Mouse (Mus musculus): ENCODE data around the gene Slc35e4. TPM values are rescaled to one million over a fixed set of nuclear protein-coding genes. Genes with fewer than 3 reads are reported as not detected.

Gene Slc35e4
- polyA plus RNA-seq, 1 experiment = 69.6 TPM

GRCm38 (mm10) chr11:3931511-3932211 is 17.2 kb upstream of the Slc35e4 start, which contains the start of gene Tcn2:
Tcn2 (minus strand) TSS chr11:3932159.
- no peaks in the 10 kb centered on the region for H3K79me2 ChIP-seq (ENCODE audit: control insufficient read depth, insufficient read depth)
- H3ac ChIP-seq (ENCODE audit: control insufficient read depth, insufficient read length) = no peak within 1 kb of the TSS
- TF ChIP-seq E2F4 (IDR thresholded peaks at IDR 0.05; ENCODE audit: insufficient read depth) (no peak), MAX (IDR thresholded peaks at IDR 0.05; ENCODE audit: low read depth) (no peak), USF1 (IDR thresholded peaks at IDR 0.05; ENCODE audit: low read depth) (peak; percentile 99), TCF3 (IDR thresholded peaks at IDR 0.05; ENCODE audit: insufficient read length, low read depth) (no peak), TCF12 (IDR thresholded peaks at IDR 0.05; ENCODE audit: insufficient read depth, poor library complexity, severe bottlenecking) (no peak), MYOD1 (IDR thresholded peaks at IDR 0.05; ENCODE audit: control insufficient read depth in 1 of 3, insufficient read length in 2 of 3, low read depth in 2 of 3) (peak in 2 of 3 experiments; percentile 58 to 71), MYOG (IDR thresholded peaks at IDR 0.05; ENCODE audit: control insufficient read depth in 1 of 3, insufficient read depth in 1 of 3, insufficient read length in 2 of 3, low read depth in 2 of 3) (peak; percentile 27 to 90 (median 82)), SRF (IDR thresholded peaks at IDR 0.05; ENCODE audit: control insufficient read depth, insufficient read length, low read depth) (no peak), CEBPB (IDR thresholded peaks at IDR 0.05; ENCODE audit: insufficient read depth, poor library complexity, severe bottlenecking) (no peak), REST (IDR thresholded peaks at IDR 0.05; ENCODE audit: insufficient read depth, insufficient read length) (no peak), POLR2AphosphoS2 (IDR thresholded peaks at IDR 0.05; ENCODE audit: insufficient read length, low read depth) (no peak), POLR2A (IDR thresholded peaks at IDR 0.05; ENCODE audit: insufficient read length, low read depth) (no peak)
- no peaks in the 10 kb centered on the region for H3K36me3 ChIP-seq (ENCODE audit: control insufficient read depth, insufficient read depth)
- peaks cover 31% of the 10 kb centered on the region for H3K27me3 ChIP-seq (ENCODE audit: control insufficient read depth, insufficient read depth, insufficient read length)
- H3K4me2 ChIP-seq (ENCODE audit: low read depth) = peak within 1 kb of the TSS; percentile 72
- H3K4me3 ChIP-seq = peak within 1 kb of the TSS; percentile 19

- H3K27me3 ChIP-seq (ENCODE audit: control insufficient read depth, insufficient read depth, insufficient read length) = peaks cover 26% of the 10 kb centered on the region
- H3K79me2 ChIP-seq (ENCODE audit: control insufficient read depth, insufficient read depth) = no peaks in the 10 kb centered on the region
- peak overlapping the region; percentile 19 for H3K4me3 ChIP-seq
- H3K4me2 ChIP-seq (ENCODE audit: low read depth) = peak overlapping the region; percentile 72
- no peak overlapping the region for H3ac ChIP-seq (ENCODE audit: control insufficient read depth, insufficient read length)
- TF ChIP-seq E2F4 (IDR thresholded peaks at IDR 0.05; ENCODE audit: insufficient read depth) = no peak
- TF ChIP-seq CEBPB (IDR thresholded peaks at IDR 0.05; ENCODE audit: insufficient read depth, poor library complexity, severe bottlenecking) = no peak
- no peak for TF ChIP-seq SRF (IDR thresholded peaks at IDR 0.05; ENCODE audit: control insufficient read depth, insufficient read length, low read depth)
- TF ChIP-seq REST (IDR thresholded peaks at IDR 0.05; ENCODE audit: insufficient read depth, insufficient read length) = no peak
- no peak for TF ChIP-seq POLR2AphosphoS2 (IDR thresholded peaks at IDR 0.05; ENCODE audit: insufficient read length, low read depth)
- no peak for TF ChIP-seq MYOD1 (IDR thresholded peaks at IDR 0.05; ENCODE audit: control insufficient read depth in 1 of 3, insufficient read length in 2 of 3, low read depth in 2 of 3)
- TF ChIP-seq MYOG (IDR thresholded peaks at IDR 0.05; ENCODE audit: control insufficient read depth in 1 of 3, insufficient read depth in 1 of 3, insufficient read length in 2 of 3, low read depth in 2 of 3) = no peak
- TF ChIP-seq USF1 (IDR thresholded peaks at IDR 0.05; ENCODE audit: low read depth) = no peak
- TF ChIP-seq TCF12 (IDR thresholded peaks at IDR 0.05; ENCODE audit: insufficient read depth, poor library complexity, severe bottlenecking) = no peak
- TF ChIP-seq MAX (IDR thresholded peaks at IDR 0.05; ENCODE audit: low read depth) = no peak
- no peak for TF ChIP-seq POLR2A (IDR thresholded peaks at IDR 0.05; ENCODE audit: insufficient read length, low read depth)
- no peak for TF ChIP-seq TCF3 (IDR thresholded peaks at IDR 0.05; ENCODE audit: insufficient read length, low read depth)
- H3K36me3 ChIP-seq (ENCODE audit: control insufficient read depth, insufficient read depth) = no peaks in the 10 kb centered on the region
These were observed 16.5 kb upstream of the Slc35e4 start for GRCm38 (mm10) chr11:3930931-3931330.

GRCm38 (mm10) chr11:3930019-3930418 is 15.6 kb upstream of the Slc35e4 start:
- no peak overlapping the region for H3K4me3 ChIP-seq
- no peak overlapping the region for H3ac ChIP-seq (ENCODE audit: control insufficient read depth, insufficient read length)
- TF ChIP-seq E2F4 (IDR thresholded peaks at IDR 0.05; ENCODE audit: insufficient read depth) = no peak
- no peak for TF ChIP-seq REST (IDR thresholded peaks at IDR 0.05; ENCODE audit: insufficient read depth, insufficient read length)
- no peak for TF ChIP-seq USF1 (IDR thresholded peaks at IDR 0.05; ENCODE audit: low read depth)
- TF ChIP-seq SRF (IDR thresholded peaks at IDR 0.05; ENCODE audit: control insufficient read depth, insufficient read length, low read depth) = no peak
- TF ChIP-seq TCF12 (IDR thresholded peaks at IDR 0.05; ENCODE audit: insufficient read depth, poor library complexity, severe bottlenecking) = no peak
- TF ChIP-seq CEBPB (IDR thresholded peaks at IDR 0.05; ENCODE audit: insufficient read depth, poor library complexity, severe bottlenecking) = no peak
- no peak for TF ChIP-seq TCF3 (IDR thresholded peaks at IDR 0.05; ENCODE audit: insufficient read length, low read depth)
- no peak for TF ChIP-seq POLR2A (IDR thresholded peaks at IDR 0.05; ENCODE audit: insufficient read length, low read depth)
- TF ChIP-seq POLR2AphosphoS2 (IDR thresholded peaks at IDR 0.05; ENCODE audit: insufficient read length, low read depth) = no peak
- TF ChIP-seq MAX (IDR thresholded peaks at IDR 0.05; ENCODE audit: low read depth) = no peak
- no peak for TF ChIP-seq MYOG (IDR thresholded peaks at IDR 0.05; ENCODE audit: control insufficient read depth in 1 of 3, insufficient read depth in 1 of 3, insufficient read length in 2 of 3, low read depth in 2 of 3)
- TF ChIP-seq MYOD1 (IDR thresholded peaks at IDR 0.05; ENCODE audit: control insufficient read depth in 1 of 3, insufficient read length in 2 of 3, low read depth in 2 of 3) = no peak
- no peak overlapping the region for H3K4me2 ChIP-seq (ENCODE audit: low read depth)
- no peaks in the 10 kb centered on the region for H3K79me2 ChIP-seq (ENCODE audit: control insufficient read depth, insufficient read depth)
- peaks cover 17% of the 10 kb centered on the region for H3K27me3 ChIP-seq (ENCODE audit: control insufficient read depth, insufficient read depth, insufficient read length)
- no peaks in the 10 kb centered on the region for H3K36me3 ChIP-seq (ENCODE audit: control insufficient read depth, insufficient read depth)

GRCm38 (mm10) chr11:3925916-3926315 is 11.5 kb upstream of the Slc35e4 start:
- no peak for TF ChIP-seq MAX (IDR thresholded peaks at IDR 0.05; ENCODE audit: low read depth)
- TF ChIP-seq POLR2AphosphoS2 (IDR thresholded peaks at IDR 0.05; ENCODE audit: insufficient read length, low read depth) = no peak
- no peak for TF ChIP-seq POLR2A (IDR thresholded peaks at IDR 0.05; ENCODE audit: insufficient read length, low read depth)
- no peak for TF ChIP-seq MYOD1 (IDR thresholded peaks at IDR 0.05; ENCODE audit: control insufficient read depth in 1 of 3, insufficient read length in 2 of 3, low read depth in 2 of 3)
- no peak for TF ChIP-seq REST (IDR thresholded peaks at IDR 0.05; ENCODE audit: insufficient read depth, insufficient read length)
- no peak for TF ChIP-seq CEBPB (IDR thresholded peaks at IDR 0.05; ENCODE audit: insufficient read depth, poor library complexity, severe bottlenecking)
- TF ChIP-seq TCF3 (IDR thresholded peaks at IDR 0.05; ENCODE audit: insufficient read length, low read depth) = no peak
- TF ChIP-seq MYOG (IDR thresholded peaks at IDR 0.05; ENCODE audit: control insufficient read depth in 1 of 3, insufficient read depth in 1 of 3, insufficient read length in 2 of 3, low read depth in 2 of 3) = no peak
- no peak for TF ChIP-seq E2F4 (IDR thresholded peaks at IDR 0.05; ENCODE audit: insufficient read depth)
- TF ChIP-seq TCF12 (IDR thresholded peaks at IDR 0.05; ENCODE audit: insufficient read depth, poor library complexity, severe bottlenecking) = no peak
- TF ChIP-seq USF1 (IDR thresholded peaks at IDR 0.05; ENCODE audit: low read depth) = no peak
- no peak for TF ChIP-seq SRF (IDR thresholded peaks at IDR 0.05; ENCODE audit: control insufficient read depth, insufficient read length, low read depth)
- Histone ChIP-seq H3ac (ENCODE audit: control insufficient read depth, insufficient read length) (no peak overlapping the region), H3K36me3 (ENCODE audit: control insufficient read depth, insufficient read depth) (no peaks in the 10 kb centered on the region), H3K4me3 (no peak overlapping the region), H3K27me3 (ENCODE audit: control insufficient read depth, insufficient read depth, insufficient read length) (peaks cover 6% of the 10 kb centered on the region), H3K79me2 (ENCODE audit: control insufficient read depth, insufficient read depth) (no peaks in the 10 kb centered on the region), H3K4me2 (ENCODE audit: low read depth) (no peak overlapping the region)

Measured in myocyte (in vitro differentiated cells).